Mouse (Mus musculus): ENCODE results near the gene Gm37240.

Gm37240 gene

GRCm38 (mm10) chr3:84978676-84979075 is 908.6 kb downstream of the Gm37240 start:
- DNase-seq: no peak

GRCm38 (mm10) chr3:84974193-84974592 is 913.1 kb downstream of the Gm37240 start:
- DNase-seq: no peak

- DNase-seq: no peak
Observed at GRCm38 (mm10) chr3:84972881-84973280, 914.4 kb downstream of the Gm37240 start.

- DNase-seq: no peak
Observed at GRCm38 (mm10) chr3:84971561-84971960, 915.8 kb downstream of the Gm37240 start.

- no peak for DNase-seq
Observed at GRCm38 (mm10) chr3:84967364-84967763, 920.0 kb downstream of the Gm37240 start.

- no peak for DNase-seq
Observed at GRCm38 (mm10) chr3:84965156-84965555, 922.2 kb downstream of the Gm37240 start.

GRCm38 (mm10) chr3:84955857-84956256 is 931.5 kb downstream of the Gm37240 start:
- no peak for DNase-seq

GRCm38 (mm10) chr3:84955011-84955775 is 932.1 kb downstream of the Gm37240 start:
- no peak for DNase-seq

GRCm38 (mm10) chr3:84952585-84953187 is 934.6 kb downstream of the Gm37240 start:
- DNase-seq: no peak

- peak; percentile 77 for DNase-seq
Observed at GRCm38 (mm10) chr3:84952135-84952534, 935.2 kb downstream of the Gm37240 start.

GRCm38 (mm10) chr3:84951698-84952097 is 935.6 kb downstream of the Gm37240 start:
- DNase-seq: no peak

- DNase-seq: no peak
Observed at GRCm38 (mm10) chr3:84949387-84949786, 937.9 kb downstream of the Gm37240 start.

- no peak for DNase-seq
Observed at GRCm38 (mm10) chr3:84946381-84946780, 940.9 kb downstream of the Gm37240 start.

- DNase-seq: no peak
Observed at GRCm38 (mm10) chr3:84944933-84945332, 942.4 kb downstream of the Gm37240 start.

GRCm38 (mm10) chr3:84937360-84938355 is 949.7 kb downstream of the Gm37240 start:
- no peak for DNase-seq

GRCm38 (mm10) chr3:84936956-84937355 is 950.4 kb downstream of the Gm37240 start:
- no peak for DNase-seq

- DNase-seq: no peak
Observed at GRCm38 (mm10) chr3:84936252-84936651, 951.1 kb downstream of the Gm37240 start.

- no peak for DNase-seq
Observed at GRCm38 (mm10) chr3:84935729-84936128, 951.6 kb downstream of the Gm37240 start.

- DNase-seq: no peak
Observed at GRCm38 (mm10) chr3:84930683-84931082, 956.6 kb downstream of the Gm37240 start.

GRCm38 (mm10) chr3:84929171-84929570 is 958.1 kb downstream of the Gm37240 start:
- no peak for DNase-seq

- no peak for DNase-seq
Observed at GRCm38 (mm10) chr3:84927901-84928300, 959.4 kb downstream of the Gm37240 start.

- no peak for DNase-seq
Observed at GRCm38 (mm10) chr3:84927168-84927794, 960.0 kb downstream of the Gm37240 start.

- no peak for DNase-seq
Observed at GRCm38 (mm10) chr3:84926140-84926539, 961.2 kb downstream of the Gm37240 start.
